Mouse (Mus musculus) liver, embryonic 15.5 days (tissue): Measurements from ENCODE around the gene Gm45062. TPM values are rescaled to one million over a fixed set of nuclear protein-coding genes. Genes with fewer than 3 reads are reported as not detected.
"Not testable (repeated sequence)": the region's sequence is repeated elsewhere in the genome, so short reads cannot be mapped to it uniquely, and the experiment has no call there.

Experiments
- ATAC-seq: fragments of 200-750 bp; cut with Nextera tagmentation; 2 replicates; pipeline ENCODE4 v1.8.0; 2017; ENCODE audit warnings: moderate number of reproducible peaks, mild to moderate bottlenecking, moderate library complexity; ENCODE audit not compliant: insufficient read depth
- H3K27ac ChIP-seq: fragments of 300-500 bp; sonication (generic); replicated peaks from 2 replicates; pipeline ENCODE4 v1.5.1; 2015; ENCODE audit warnings: mild to moderate bottlenecking, inconsistent platforms
- H3K27me3 ChIP-seq: fragments of 300-500 bp; sonication (generic); 2 replicates; pipeline ENCODE4 v1.6.1; 2015; ENCODE audit warnings: mild to moderate bottlenecking, inconsistent platforms
- H3K36me3 ChIP-seq: fragments of 300-500 bp; sonication (generic); replicated peaks from 2 replicates; pipeline ENCODE4 v1.6.1; 2015; ENCODE audit warnings: moderate library complexity, mild to moderate bottlenecking, inconsistent platforms
- H3K4me1 ChIP-seq: fragments of 300-500 bp; sonication (generic); replicated peaks from 2 replicates; pipeline ENCODE4 v1.6.1; 2015; ENCODE audit warnings: inconsistent platforms
- H3K4me2 ChIP-seq: fragments of 300-500 bp; sonication (generic); 2 replicates; pipeline ENCODE4 v1.6.1; 2015; ENCODE audit warnings: moderate library complexity, mild to moderate bottlenecking, inconsistent platforms
- H3K4me3 ChIP-seq: fragments of 300-500 bp; sonication (generic); replicated peaks from 2 replicates; pipeline ENCODE4 v1.5.1; 2015; ENCODE audit warnings: mild to moderate bottlenecking, inconsistent platforms
- H3K9ac ChIP-seq: fragments of 300-500 bp; sonication (generic); 2 replicates; pipeline ENCODE4 v1.6.1; 2015; ENCODE audit warnings: moderate library complexity, mild to moderate bottlenecking, inconsistent platforms
- H3K9me3 ChIP-seq: fragments of 300-500 bp; sonication (generic); replicated peaks from 2 replicates; pipeline ENCODE4 v1.6.1; 2016; ENCODE audit warnings: inconsistent platforms
- WGBS: fragments of 180-500 bp; shearing (Covaris S2); methylation state at CpG from one replicate; pipeline ENCODE4 v1.1.7; 2015; ENCODE audit warnings: mixed read lengths; ENCODE audit not compliant: insufficient replicate concordance; 5-methylcytosine and 5-hydroxymethylcytosine counted together
- polyA plus RNA-seq: library from polyadenylated mRNA; unstranded; fragments of >200 nt; fragmentation: Nextera tagmentation; extraction: Ambion mirVana; gene quantifications from 2 replicates; pipeline ENCODE4 v1.2.1, GENCODE M21; 2015

Gene Gm45062
- polyA plus RNA-seq, 1 experiment from 2014 or later, result 1.8 TPM

GRCm38 (mm10) chr6:8511447-8511846, 252.2 kb downstream of the Gm45062 start:
- no peaks in the 10 kb centered on the region for H3K27me3 ChIP-seq
- H3K9ac ChIP-seq, result no peak overlapping the region
- no peak overlapping the region for H3K27ac ChIP-seq
- ATAC-seq, result no peak
- 0 out of 2 replicates have a peak, but pooled peaks cover 3% of the 10 kb centered on the region for H3K36me3 ChIP-seq
- peaks cover 31% of the 10 kb centered on the region for H3K4me1 ChIP-seq
- peak overlapping the region; percentile 94 for H3K4me3 ChIP-seq
- 53% methylated on average over 3 of the region's 3 CpGs for WGBS
- no peaks in the 10 kb centered on the region for H3K9me3 ChIP-seq
- H3K4me2 ChIP-seq, result peak overlapping the region; percentile 98

GRCm38 (mm10) chr6:8512416-8512815, 253.2 kb downstream of the Gm45062 start:
- H3K9ac ChIP-seq, result no peak overlapping the region
- H3K4me3 ChIP-seq, result no peak overlapping the region
- ATAC-seq, result no peak
- H3K27ac ChIP-seq, result no peak overlapping the region
- H3K4me1 ChIP-seq, result peaks cover 31% of the 10 kb centered on the region
- H3K36me3 ChIP-seq, result 0 out of 2 replicates have a peak, but pooled peaks cover 3% of the 10 kb centered on the region
- H3K4me2 ChIP-seq, result peak overlapping the region; percentile 98; the same call in 1 of the 2 replicates
- H3K9me3 ChIP-seq, result no peaks in the 10 kb centered on the region
- WGBS, result 50% methylated on average over 8 of the region's 8 CpGs
- no peaks in the 10 kb centered on the region for H3K27me3 ChIP-seq

GRCm38 (mm10) chr6:8519687-8520086, 260.4 kb downstream of the Gm45062 start:
- Histone ChIP-seq H3K4me2 (no peak overlapping the region), H3K9ac (no peak overlapping the region), H3K27ac (no peak overlapping the region), H3K9me3 (no peaks in the 10 kb centered on the region), H3K27me3 (no peaks in the 10 kb centered on the region), H3K36me3 (no peaks in the 10 kb centered on the region), H3K4me1 (peaks cover 1% of the 10 kb centered on the region; the same call in 1 of the 2 replicates), H3K4me3 (no peak overlapping the region)
- WGBS, result 85% methylated on average over 3 of the region's 3 CpGs
- ATAC-seq, result no peak

- Histone ChIP-seq H3K27ac (no peak overlapping the region), H3K4me2 (no peak overlapping the region), H3K4me1 (peaks cover 2% of the 10 kb centered on the region; the same call in 1 of the 2 replicates), H3K4me3 (no peak overlapping the region), H3K9me3 (no peaks in the 10 kb centered on the region), H3K36me3 (no peaks in the 10 kb centered on the region), H3K9ac (no peak overlapping the region), H3K27me3 (no peaks in the 10 kb centered on the region)
- 72% methylated on average over 4 of the region's 4 CpGs for WGBS
- ATAC-seq, result no peak
These were observed 262.0 kb downstream of the Gm45062 start for GRCm38 (mm10) chr6:8521231-8521630.

- Histone ChIP-seq H3K4me3 (no peak overlapping the region), H3K4me2 (no peak overlapping the region), H3K27ac (no peak overlapping the region), H3K4me1 (peaks cover 2% of the 10 kb centered on the region; the same call in 1 of the 2 replicates), H3K9me3 (no peaks in the 10 kb centered on the region), H3K9ac (no peak overlapping the region), H3K36me3 (no peaks in the 10 kb centered on the region), H3K27me3 (no peaks in the 10 kb centered on the region)
- ATAC-seq, result no peak
- 65% methylated on average over 5 of the region's 5 CpGs for WGBS
These were observed 265.5 kb downstream of the Gm45062 start for GRCm38 (mm10) chr6:8524717-8525116.

DNA sequence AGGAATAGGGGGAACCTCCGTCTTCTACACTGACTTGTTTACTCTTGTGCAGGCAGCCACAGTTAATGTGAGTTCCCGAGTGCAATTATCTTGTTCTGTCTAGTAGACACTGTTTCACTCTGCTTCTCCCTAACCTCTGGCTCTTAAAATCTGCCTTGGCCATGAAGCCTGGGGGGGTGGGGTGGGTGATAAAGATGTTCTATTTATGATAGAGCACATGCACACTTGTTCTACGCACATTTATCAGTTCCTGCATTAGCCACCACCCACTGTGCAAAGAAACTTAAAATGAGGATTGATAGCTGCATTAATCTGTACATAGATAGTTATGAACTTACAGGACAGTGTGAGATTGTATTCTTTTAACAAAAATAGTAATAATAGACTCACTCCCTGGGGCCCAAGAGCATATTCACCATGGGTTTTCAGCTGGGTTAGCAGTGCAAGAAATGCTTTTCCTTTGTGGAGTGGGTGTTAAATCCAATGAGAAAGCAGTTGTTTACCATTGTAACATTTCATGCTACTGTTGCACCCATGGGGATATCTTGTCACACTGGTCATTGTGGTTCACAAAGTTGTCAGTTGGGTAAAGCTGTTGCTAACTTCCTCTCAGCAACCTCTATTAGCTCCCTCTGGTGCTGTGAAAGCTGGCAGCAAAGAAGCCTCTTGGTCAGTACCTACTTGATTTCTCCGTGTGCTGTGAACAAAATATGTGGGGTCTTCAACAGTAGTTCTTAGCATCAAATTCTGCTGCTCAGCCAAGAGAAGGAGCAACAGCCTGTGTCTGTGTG, 272.0 kb downstream of the Gm45062 start:
- 23% methylated on average over 4 of the region's 4 CpGs for WGBS
- peak overlapping the region; percentile 70 for H3K27ac ChIP-seq
- H3K4me1 ChIP-seq, result peaks cover 21% of the 10 kb centered on the region
- no peak overlapping the region for H3K9ac ChIP-seq
- H3K9me3 ChIP-seq, result no peaks in the 10 kb centered on the region
- H3K4me2 ChIP-seq, result peak overlapping the region; percentile 55
- H3K27me3 ChIP-seq, result no peaks in the 10 kb centered on the region
- 0 out of 2 replicates have a peak overlapping the region, but pooled peaks have one; percentile 1 for H3K4me3 ChIP-seq
- ATAC-seq, result peak; percentile 99
- no peaks in the 10 kb centered on the region for H3K36me3 ChIP-seq

- H3K27me3 ChIP-seq, result no peaks in the 10 kb centered on the region
- 61% methylated on average over 2 of the region's 2 CpGs for WGBS
- H3K9me3 ChIP-seq, result no peaks in the 10 kb centered on the region
- H3K4me2 ChIP-seq, result no peak overlapping the region
- peaks cover 8% of the 10 kb centered on the region; the same call in 1 of the 2 replicates for H3K4me1 ChIP-seq
- no peak overlapping the region for H3K27ac ChIP-seq
- no peak for ATAC-seq
- no peaks in the 10 kb centered on the region for H3K36me3 ChIP-seq
- no peak overlapping the region for H3K4me3 ChIP-seq
- H3K9ac ChIP-seq, result no peak overlapping the region
These were observed 277.7 kb downstream of the Gm45062 start for GRCm38 (mm10) chr6:8536944-8537343.

DNA sequence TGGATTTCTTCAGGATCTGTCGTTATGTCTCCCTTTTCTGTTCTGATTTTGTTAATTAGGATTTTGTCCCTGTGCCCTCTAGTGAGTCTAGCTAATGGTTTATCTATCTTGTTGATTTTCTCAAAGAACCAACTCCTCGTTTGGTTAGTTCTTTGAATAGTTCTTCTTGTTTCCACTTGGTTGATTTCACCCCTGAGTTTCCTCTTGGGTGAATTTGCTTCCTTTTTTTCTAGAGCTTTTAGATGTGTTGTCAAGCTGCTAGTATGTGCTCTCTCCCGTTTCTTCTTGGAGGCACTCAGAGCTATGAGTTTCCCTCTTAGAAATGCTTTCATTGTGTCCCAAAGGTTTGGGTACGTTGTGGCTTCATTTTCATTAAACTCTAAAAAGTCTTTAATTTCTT, 282.3 kb downstream of the Gm45062 start:
- not testable (repeated sequence) for H3K4me3 ChIP-seq, H3K36me3 ChIP-seq, H3K4me1 ChIP-seq, ATAC-seq, H3K9ac ChIP-seq, H3K9me3 ChIP-seq, H3K4me2 ChIP-seq, H3K27ac ChIP-seq, H3K27me3 ChIP-seq
- 65% methylated on average over 4 of the region's 4 CpGs for WGBS

DNA sequence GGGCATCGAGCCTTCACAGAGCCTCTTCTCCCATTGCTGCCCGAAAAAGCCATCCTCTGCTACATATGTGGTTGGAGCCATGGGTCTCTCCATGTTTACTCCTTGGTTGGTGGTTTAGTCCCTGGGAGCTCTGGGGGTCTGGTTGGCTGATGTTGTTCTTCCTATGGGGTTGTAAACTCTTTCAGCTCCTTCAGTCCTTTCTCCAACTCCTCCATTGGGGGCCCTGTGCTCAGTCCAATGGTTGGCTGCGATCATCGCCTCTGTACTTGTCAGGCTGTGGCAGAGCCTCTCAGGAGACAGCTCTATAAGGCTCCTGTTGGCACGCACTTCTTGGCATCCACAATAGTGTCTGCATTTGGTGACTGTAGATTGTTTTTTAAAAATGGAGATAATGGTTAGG, 285.6 kb downstream of the Gm45062 start:
- H3K9ac ChIP-seq, result no peak overlapping the region
- H3K9me3 ChIP-seq, result no peaks in the 10 kb centered on the region
- H3K27ac ChIP-seq, result no peak overlapping the region
- WGBS, result 80% methylated on average over 5 of the region's 5 CpGs
- no peaks in the 10 kb centered on the region for H3K36me3 ChIP-seq
- no peak for ATAC-seq
- no peaks in the 10 kb centered on the region for H3K27me3 ChIP-seq
- H3K4me3 ChIP-seq, result no peak overlapping the region
- no peak overlapping the region for H3K4me2 ChIP-seq
- no peaks in the 10 kb centered on the region for H3K4me1 ChIP-seq

GRCm38 (mm10) chr6:8545780-8546179, 286.5 kb downstream of the Gm45062 start:
- no peak overlapping the region for H3K27ac ChIP-seq
- WGBS, result 74% methylated on average over 7 of the region's 7 CpGs
- H3K4me2 ChIP-seq, result no peak overlapping the region
- no peak overlapping the region for H3K9ac ChIP-seq
- H3K27me3 ChIP-seq, result no peaks in the 10 kb centered on the region
- ATAC-seq, result no peak
- no peaks in the 10 kb centered on the region for H3K4me1 ChIP-seq
- H3K9me3 ChIP-seq, result no peaks in the 10 kb centered on the region
- 0 out of 2 replicates have a peak, but pooled peaks cover 3% of the 10 kb centered on the region for H3K36me3 ChIP-seq
- no peak overlapping the region for H3K4me3 ChIP-seq

DNA sequence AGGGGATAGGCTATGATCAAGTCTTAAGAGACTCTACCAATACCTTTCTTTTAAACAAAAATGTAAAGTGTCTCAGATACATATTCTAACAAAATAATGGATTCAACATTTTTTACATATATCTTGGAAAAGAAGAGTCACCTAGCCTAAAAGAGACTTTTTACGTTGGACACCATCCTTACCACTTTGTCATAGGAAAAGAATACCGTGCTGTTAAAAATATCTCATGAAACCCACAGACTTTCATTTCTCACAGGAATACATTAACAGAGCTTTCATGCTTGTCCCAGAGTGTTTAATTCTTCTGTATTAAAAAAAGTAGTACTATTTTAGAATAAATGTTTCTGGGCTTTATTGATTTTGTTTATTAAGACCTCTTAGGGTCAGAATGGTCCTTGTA, 291.9 kb downstream of the Gm45062 start:
- Histone ChIP-seq H3K4me1 (no peaks in the 10 kb centered on the region), H3K27ac (no peak overlapping the region), H3K27me3 (no peaks in the 10 kb centered on the region), H3K4me2 (no peak overlapping the region), H3K4me3 (no peak overlapping the region), H3K36me3 (0 out of 2 replicates have a peak, but pooled peaks cover 3% of the 10 kb centered on the region), H3K9ac (no peak overlapping the region), H3K9me3 (no peaks in the 10 kb centered on the region)
- WGBS, result 82% methylated on average over 2 of the region's 2 CpGs
- no peak for ATAC-seq
